Mouse (Mus musculus): ENCODE measurements around the gene Gm3448. TPM values are rescaled to one million over a fixed set of nuclear protein-coding genes. Genes with fewer than 3 reads are reported as not detected.
"Not testable (repeated sequence)": the region's sequence is repeated elsewhere in the genome, so short reads cannot be mapped to it uniquely, and the experiment has no call there.

The Gm3448 gene
- total RNA-seq, 2 experiments from 2014 or later = 0.69 to 0.72 TPM

GRCm38 (mm10) chr17:15031414-15031813 lies 9.9 kb downstream of the Gm3448 start:
- DNase-seq = not testable (repeated sequence)

GRCm38 (mm10) chr17:15025513-15025912 lies 15.8 kb downstream of the Gm3448 start:
- not testable (repeated sequence) for DNase-seq

GRCm38 (mm10) chr17:15024502-15025193 lies 16.7 kb downstream of the Gm3448 start:
- not testable (repeated sequence) for DNase-seq

- not testable (repeated sequence) for DNase-seq
These were observed 17.4 kb downstream of the Gm3448 start for GRCm38 (mm10) chr17:15023878-15024492.

- DNase-seq = peak; percentile 33
These were observed 19.7 kb downstream of the Gm3448 start for GRCm38 (mm10) chr17:15021503-15022220.

- DNase-seq = not testable (repeated sequence)
These were observed 31.5 kb downstream of the Gm3448 start, which contains the start of gene Gm3435 for GRCm38 (mm10) chr17:15009706-15010413. Gm3435 (plus strand) TSS chr17:15010176.

GRCm38 (mm10) chr17:15009088-15009487 lies 32.2 kb downstream of the Gm3448 start:
- not testable (repeated sequence) for DNase-seq

- DNase-seq = not testable (repeated sequence)
These were observed 41.3 kb downstream of the Gm3448 start for GRCm38 (mm10) chr17:15000047-15000446.

GRCm38 (mm10) chr17:14994140-14994539 lies 47.2 kb downstream of the Gm3448 start:
- DNase-seq = not testable (repeated sequence)

GRCm38 (mm10) chr17:14993139-14993832 lies 48.1 kb downstream of the Gm3448 start:
- not testable (repeated sequence) for DNase-seq

- not testable (repeated sequence) for DNase-seq
These were observed 48.7 kb downstream of the Gm3448 start for GRCm38 (mm10) chr17:14992522-14993138.

- DNase-seq = peak; percentile 3
These were observed 51.1 kb downstream of the Gm3448 start for GRCm38 (mm10) chr17:14990116-14990702.

- DNase-seq = not testable (repeated sequence)
These were observed 62.8 kb downstream of the Gm3448 start, which contains the start of the genes 9030025P20Rik and Gm3417 for GRCm38 (mm10) chr17:14978362-14979038. 9030025P20Rik (plus strand) TSS chr17:14978468. Gm3417 (minus strand) TSS chr17:14978790.

GRCm38 (mm10) chr17:14977718-14978361 lies 63.5 kb downstream of the Gm3448 start:
- DNase-seq = not testable (repeated sequence)

GRCm38 (mm10) chr17:14968373-14968913 lies 72.9 kb downstream of the Gm3448 start:
- not testable (repeated sequence) for DNase-seq

- not testable (repeated sequence) for DNase-seq
These were observed 79.7 kb downstream of the Gm3448 start for GRCm38 (mm10) chr17:14961557-14962154.

- peak; percentile 13 for DNase-seq
These were observed 80.3 kb downstream of the Gm3448 start, which contains the start of gene Phf10 for GRCm38 (mm10) chr17:14960951-14961556. Phf10 (minus strand) TSS chr17:14961273.

- peak; percentile 33 for DNase-seq
These were observed 80.8 kb downstream of the Gm3448 start for GRCm38 (mm10) chr17:14960520-14960919.
